Mouse (Mus musculus) ES-Bruce4 (cell line): ENCODE measurements around the gene Clasp1. TPM values are rescaled to one million over a fixed set of nuclear protein-coding genes. Genes with fewer than 3 reads are reported as not detected.

Experiments
- H3K27ac ChIP-seq: 2 replicates; pipeline ENCODE4 v1.5.1; 2012; ENCODE audit warnings: low read length, inconsistent platforms; ENCODE audit not compliant: insufficient read depth
- H3K27me3 ChIP-seq: 2 replicates; pipeline ENCODE4 v1.6.1; 2012; ENCODE audit warnings: mild to moderate bottlenecking, low read length, inconsistent platforms; ENCODE audit not compliant: control insufficient read depth, poor library complexity, insufficient read depth, severe bottlenecking
- H3K36me3 ChIP-seq: 2 replicates; pipeline ENCODE4 v1.6.1; 2012; ENCODE audit warnings: inconsistent platforms, mild to moderate bottlenecking, low read length, moderate library complexity; ENCODE audit not compliant: control insufficient read depth, poor library complexity, insufficient read depth, severe bottlenecking
- H3K4me1 ChIP-seq: one replicate; pipeline ENCODE4 v1.8.1; 2011; ENCODE audit warnings: low read length; ENCODE audit not compliant: control insufficient read depth, insufficient read depth
- H3K4me3 ChIP-seq: 2 replicates; pipeline ENCODE4 v1.5.1; 2011; ENCODE audit warnings: low read depth, mild to moderate bottlenecking, low read length
- H3K9ac ChIP-seq: 2 replicates; pipeline ENCODE4 v1.6.1; 2012; ENCODE audit warnings: low read depth, mild to moderate bottlenecking, inconsistent platforms; ENCODE audit not compliant: poor library complexity, severe bottlenecking
- H3K9me3 ChIP-seq: replicated peaks from 2 replicates; pipeline ENCODE4 v1.6.1; 2012; ENCODE audit warnings: mild to moderate bottlenecking, low read length, inconsistent platforms; ENCODE audit not compliant: control insufficient read depth, poor library complexity, insufficient read depth, severe bottlenecking
- CTCF ChIP-seq: IDR thresholded peaks from one replicate; pipeline ENCODE4 v1.8.1; 2011; ENCODE audit warnings: low read depth, low read length
- EP300 ChIP-seq: IDR thresholded peaks from 2 replicates; pipeline ENCODE4 v1.6.1; 2011; ENCODE audit warnings: low read depth, low read length; ENCODE audit not compliant: insufficient read depth
- POLR2A ChIP-seq: IDR thresholded peaks from one replicate; pipeline ENCODE4 v1.8.1; 2011; ENCODE audit warnings: low read length; ENCODE audit not compliant: insufficient read depth
- polyA plus RNA-seq: library from polyadenylated mRNA; stranded (reverse); fragments of >200 nt; gene quantifications from 2 replicates; pipeline ENCODE4 v1.2.4, GENCODE M21; 2011; ENCODE audit warnings: low read depth; ENCODE audit not compliant: missing spikeins, insufficient read depth, insufficient read length

Clasp1 gene
- polyA plus RNA-seq, 1 experiment, result 81.0 TPM

GRCm38 (mm10) chr1:118399625-118400310, 10.9 kb downstream of the Clasp1 start:
- TF ChIP-seq POLR2A (no peak), EP300 (no peak), CTCF (no peak)
- H3K9me3 ChIP-seq, result no peaks in the 10 kb centered on the region
- no peak overlapping the region for H3K27ac ChIP-seq
- H3K27me3 ChIP-seq, result no peaks in the 10 kb centered on the region
- no peaks in the 10 kb centered on the region for H3K36me3 ChIP-seq
- no peak overlapping the region for H3K4me3 ChIP-seq
- H3K4me1 ChIP-seq, result peaks cover 4% of the 10 kb centered on the region
- no peak overlapping the region for H3K9ac ChIP-seq

GRCm38 (mm10) chr1:118401991-118402390, 13.1 kb downstream of the Clasp1 start:
- no peaks in the 10 kb centered on the region for H3K27me3 ChIP-seq
- H3K4me3 ChIP-seq, result no peak overlapping the region
- TF ChIP-seq EP300 (no peak), POLR2A (no peak), CTCF (no peak)
- H3K27ac ChIP-seq, result no peak overlapping the region
- peaks cover 4% of the 10 kb centered on the region for H3K4me1 ChIP-seq
- H3K9ac ChIP-seq, result no peak overlapping the region
- H3K36me3 ChIP-seq, result no peaks in the 10 kb centered on the region
- H3K9me3 ChIP-seq, result no peaks in the 10 kb centered on the region

DNA sequence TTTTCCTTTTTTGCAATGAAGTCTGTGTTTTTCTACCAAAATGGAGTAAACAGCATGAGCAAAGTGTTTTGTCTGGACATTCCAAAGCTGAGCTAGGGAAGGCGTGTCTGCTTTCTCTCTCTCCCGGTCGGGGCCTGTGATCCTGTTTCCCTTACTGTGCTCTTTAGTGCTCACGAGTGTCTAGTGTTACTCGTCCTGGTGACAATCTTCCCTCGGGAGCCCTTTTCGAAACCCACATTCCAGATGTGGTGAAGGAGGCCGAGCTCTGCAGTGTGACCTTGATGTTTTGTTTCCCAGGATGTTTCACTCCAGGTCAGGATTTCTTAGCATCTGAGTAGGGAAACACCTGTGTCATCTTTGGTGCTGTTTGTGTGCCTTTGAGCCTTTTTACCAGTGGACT, 13.7 kb downstream of the Clasp1 start:
- no peaks in the 10 kb centered on the region for H3K9me3 ChIP-seq
- H3K9ac ChIP-seq, result no peak overlapping the region
- peaks cover 4% of the 10 kb centered on the region for H3K4me1 ChIP-seq
- no peaks in the 10 kb centered on the region for H3K36me3 ChIP-seq
- H3K4me3 ChIP-seq, result no peak overlapping the region
- TF ChIP-seq EP300, result no peak
- TF ChIP-seq CTCF, result no peak
- TF ChIP-seq POLR2A, result no peak
- peak overlapping the region; percentile 72 for H3K27ac ChIP-seq
- H3K27me3 ChIP-seq, result no peaks in the 10 kb centered on the region

GRCm38 (mm10) chr1:118402966-118403365, 14.1 kb downstream of the Clasp1 start:
- no peaks in the 10 kb centered on the region for H3K27me3 ChIP-seq
- H3K36me3 ChIP-seq, result no peaks in the 10 kb centered on the region
- H3K4me3 ChIP-seq, result no peak overlapping the region
- H3K27ac ChIP-seq, result peak overlapping the region; percentile 72
- H3K4me1 ChIP-seq, result peaks cover 4% of the 10 kb centered on the region
- H3K9ac ChIP-seq, result no peak overlapping the region
- H3K9me3 ChIP-seq, result no peaks in the 10 kb centered on the region
- TF ChIP-seq CTCF (no peak), POLR2A (no peak), EP300 (no peak)

GRCm38 (mm10) chr1:118403440-118403839, 14.6 kb downstream of the Clasp1 start:
- Histone ChIP-seq H3K4me3 (no peak overlapping the region), H3K27me3 (no peaks in the 10 kb centered on the region), H3K36me3 (no peaks in the 10 kb centered on the region), H3K27ac (no peak overlapping the region), H3K9ac (no peak overlapping the region), H3K4me1 (peaks cover 4% of the 10 kb centered on the region), H3K9me3 (no peaks in the 10 kb centered on the region)
- no peak for TF ChIP-seq EP300
- no peak for TF ChIP-seq POLR2A
- no peak for TF ChIP-seq CTCF

GRCm38 (mm10) chr1:118407586-118408250, 18.9 kb downstream of the Clasp1 start:
- H3K27me3 ChIP-seq, result no peaks in the 10 kb centered on the region
- H3K4me3 ChIP-seq, result no peak overlapping the region
- no peaks in the 10 kb centered on the region for H3K9me3 ChIP-seq
- H3K9ac ChIP-seq, result no peak overlapping the region
- H3K27ac ChIP-seq, result peak overlapping the region; percentile 49; the same call in 1 of the 2 replicates
- H3K4me1 ChIP-seq, result peaks cover 4% of the 10 kb centered on the region
- no peaks in the 10 kb centered on the region for H3K36me3 ChIP-seq
- TF ChIP-seq CTCF, result no peak
- no peak for TF ChIP-seq POLR2A
- no peak for TF ChIP-seq EP300
